Mouse (Mus musculus) stomach, postnatal 0 days (tissue): ENCODE results near the gene Pabpn1l. TPM values are rescaled to one million over a fixed set of nuclear protein-coding genes. Genes with fewer than 3 reads are reported as not detected.

ENCODE experiments used
- ATAC-seq: fragments of 200-750 bp; cut with Nextera tagmentation; 2 replicates; pipeline ENCODE4 v1.8.0; 2017; ENCODE audit not compliant: low FRiP score, low TSS enrichment
- DNase-seq: peaks from one replicate; pipeline ENCODE4 v3.0.0-alpha.2; 2016; ENCODE audit warnings: low spot score
- H3K27ac ChIP-seq: fragments of 300-500 bp; sonication (generic); replicated peaks from 2 replicates; pipeline ENCODE4 v1.5.1; 2014; ENCODE audit warnings: mild to moderate bottlenecking, control low read depth
- H3K27me3 ChIP-seq: fragments of 300-500 bp; sonication (generic); 2 replicates; pipeline ENCODE4 v1.6.1; 2014; ENCODE audit warnings: low read length; ENCODE audit not compliant: control insufficient read depth, insufficient read depth
- H3K36me3 ChIP-seq: fragments of 300-500 bp; sonication (generic); 2 replicates; pipeline ENCODE4 v1.6.1; 2014; ENCODE audit warnings: low read length, mixed read lengths; ENCODE audit not compliant: control insufficient read depth, insufficient read depth
- H3K4me1 ChIP-seq: fragments of 300-500 bp; sonication (generic); replicated peaks from 2 replicates; pipeline ENCODE4 v1.6.1; 2014; ENCODE audit warnings: antibody characterized with exemption; ENCODE audit not compliant: control insufficient read depth, insufficient read depth
- H3K4me2 ChIP-seq: fragments of 300-500 bp; sonication (generic); replicated peaks from 2 replicates; pipeline ENCODE4 v1.6.1; 2014; ENCODE audit warnings: low read depth, mild to moderate bottlenecking, control low read depth, moderate library complexity
- H3K4me3 ChIP-seq: fragments of 300-500 bp; sonication (generic); 2 replicates; pipeline ENCODE4 v1.5.1; 2014; ENCODE audit warnings: low read depth, low read length, control low read depth
- H3K9ac ChIP-seq: fragments of 300-500 bp; sonication (generic); 2 replicates; pipeline ENCODE4 v1.6.1; 2014; ENCODE audit warnings: mild to moderate bottlenecking, low read length, control low read depth, mixed read lengths
- H3K9me3 ChIP-seq: fragments of 300-500 bp; sonication (generic); 2 replicates; pipeline ENCODE4 v1.6.1; 2016; ENCODE audit warnings: low read length; ENCODE audit not compliant: control insufficient read depth
- CTCF ChIP-seq: IDR thresholded peaks from 2 replicates; pipeline ENCODE4 v1.5.1; 2016; ENCODE audit warnings: antibody characterized with exemption, low read depth, mild to moderate bottlenecking, moderate library complexity
- EP300 ChIP-seq: optimal IDR thresholded peaks from 2 replicates; pipeline ENCODE3; 2016; ENCODE audit warnings: antibody characterized with exemption
- WGBS: fragments of 180-500 bp; shearing (Covaris S2); extraction: QIAGEN DNeasy Blood & Tissue Kit; methylation state at CpG from one replicate; pipeline ENCODE4 v1.1.7; 2014; 5-methylcytosine and 5-hydroxymethylcytosine counted together
- polyA plus RNA-seq: library from polyadenylated mRNA; unstranded; fragments of >200 nt; fragmentation: Nextera tagmentation; extraction: Ambion mirVana; gene quantifications from 2 replicates; pipeline ENCODE4 v1.2.1, GENCODE M21; 2015

Gene Pabpn1l
- polyA plus RNA-seq, 1 experiment from 2014 or later = 0.08 TPM

- Histone ChIP-seq H3K4me3 (no peak overlapping the region), H3K36me3 (no peaks in the 10 kb centered on the region), H3K4me1 (peaks cover 11% of the 10 kb centered on the region), H3K27ac (no peak overlapping the region), H3K4me2 (no peak overlapping the region), H3K9me3 (no peaks in the 10 kb centered on the region), H3K27me3 (no peaks in the 10 kb centered on the region), H3K9ac (no peak overlapping the region)
- ATAC-seq = no peak
- DNase-seq = no peak
- TF ChIP-seq CTCF (no peak), EP300 (no peak)
- WGBS = 67% methylated on average over 2 of the region's 2 CpGs
These were observed 39.4 kb upstream of the Pabpn1l start for GRCm38 (mm10) chr8:122661894-122662293.

DNA sequence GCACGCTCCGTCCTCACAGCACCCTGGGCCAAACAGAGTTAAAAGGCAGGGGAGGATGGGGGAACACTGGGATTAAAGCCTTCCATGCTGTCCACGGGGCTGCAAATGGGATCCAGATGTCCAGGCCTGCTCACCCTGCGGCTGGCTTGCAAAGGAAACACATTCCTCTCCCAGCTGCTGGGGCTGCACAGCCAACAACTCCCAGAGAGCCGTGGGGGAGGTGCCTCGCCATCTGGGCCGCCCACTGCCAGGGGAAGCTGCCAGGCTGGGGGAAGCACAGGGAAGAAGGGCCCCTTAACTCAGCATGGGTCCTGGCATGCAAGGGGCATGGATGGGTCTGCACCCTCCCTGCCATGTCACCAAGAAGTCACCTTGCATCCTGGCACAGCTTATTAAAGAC is 38.6 kb upstream of the Pabpn1l start:
- Histone ChIP-seq H3K9me3 (no peaks in the 10 kb centered on the region), H3K9ac (no peak overlapping the region), H3K4me3 (no peak overlapping the region), H3K4me1 (peaks cover 7% of the 10 kb centered on the region; the same call in 1 of the 2 replicates), H3K27ac (0 out of 2 replicates have a peak overlapping the region, but pooled peaks have one; percentile 24), H3K4me2 (0 out of 2 replicates have a peak overlapping the region, but pooled peaks have one; percentile 20), H3K36me3 (no peaks in the 10 kb centered on the region), H3K27me3 (no peaks in the 10 kb centered on the region)
- ATAC-seq (peak; percentile 64; the same call in 1 of the 2 replicates), DNase-seq (peak; percentile 57)
- WGBS = 16% methylated on average over 7 of the region's 7 CpGs
- TF ChIP-seq CTCF (peak; percentile 16; the same call in 1 of the 2 replicates), EP300 (no peak)

DNA sequence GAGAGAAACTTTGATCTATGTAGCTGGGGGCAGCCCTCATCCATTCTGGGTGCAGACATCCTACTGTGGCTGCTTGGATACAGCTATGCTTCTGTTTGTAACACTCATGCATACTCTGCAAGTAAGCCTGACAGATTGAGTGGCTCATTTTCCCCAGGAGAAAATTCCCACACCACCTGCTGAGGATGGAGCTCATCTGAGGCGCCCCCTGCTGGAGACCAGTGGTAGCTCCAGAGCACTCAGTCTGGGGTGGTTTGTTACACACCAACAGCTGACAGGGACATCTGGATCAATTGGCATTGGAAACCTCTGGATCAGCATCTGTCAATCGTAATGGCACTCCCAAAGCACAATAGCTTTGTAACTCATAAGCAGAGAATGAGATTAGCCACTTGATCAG is 37.5 kb upstream of the Pabpn1l start:
- TF ChIP-seq EP300 = no peak
- TF ChIP-seq CTCF = peak; percentile 67
- Histone ChIP-seq H3K27me3 (no peaks in the 10 kb centered on the region), H3K4me1 (peaks cover 3% of the 10 kb centered on the region; the same call in 1 of the 2 replicates), H3K27ac (no peak overlapping the region), H3K36me3 (no peaks in the 10 kb centered on the region), H3K9me3 (no peaks in the 10 kb centered on the region), H3K9ac (no peak overlapping the region), H3K4me2 (no peak overlapping the region), H3K4me3 (no peak overlapping the region)
- ATAC-seq (no peak), DNase-seq (no peak)
- 75% methylated on average over 2 of the region's 2 CpGs for WGBS

- Histone ChIP-seq H3K27me3 (no peaks in the 10 kb centered on the region), H3K9me3 (no peaks in the 10 kb centered on the region), H3K36me3 (no peaks in the 10 kb centered on the region), H3K4me2 (no peak overlapping the region), H3K27ac (no peak overlapping the region), H3K4me3 (no peak overlapping the region), H3K9ac (no peak overlapping the region), H3K4me1 (peaks cover 3% of the 10 kb centered on the region; the same call in 1 of the 2 replicates)
- 61% methylated on average over 9 of the region's 9 CpGs for WGBS
- ATAC-seq = no peak
- no peak for DNase-seq
- TF ChIP-seq EP300 = no peak
- no peak for TF ChIP-seq CTCF
These were observed 36.2 kb upstream of the Pabpn1l start for GRCm38 (mm10) chr8:122658807-122659160.

GRCm38 (mm10) chr8:122658149-122658806 is 35.7 kb upstream of the Pabpn1l start:
- Histone ChIP-seq H3K4me1 (peaks cover 3% of the 10 kb centered on the region; the same call in 1 of the 2 replicates), H3K9ac (no peak overlapping the region), H3K9me3 (no peaks in the 10 kb centered on the region), H3K4me2 (no peak overlapping the region), H3K27ac (no peak overlapping the region), H3K27me3 (no peaks in the 10 kb centered on the region), H3K36me3 (no peaks in the 10 kb centered on the region), H3K4me3 (no peak overlapping the region)
- ATAC-seq = no peak
- WGBS = 61% methylated on average over 10 of the region's 10 CpGs
- DNase-seq = no peak
- TF ChIP-seq CTCF (no peak), EP300 (no peak)
